Mouse (Mus musculus) lung, embryonic 15.5 days (tissue): Measurements from ENCODE around the gene Mycbpap. TPM values are rescaled to one million over a fixed set of nuclear protein-coding genes. Genes with fewer than 3 reads are reported as not detected.

Experiments
- ATAC-seq: fragments of 200-750 bp; cut with Nextera tagmentation; 2 replicates; pipeline ENCODE4 v1.8.0; 2017; ENCODE audit warnings: moderate number of reproducible peaks, borderline replicate concordance; ENCODE audit not compliant: low FRiP score, low TSS enrichment; ENCODE audit errors: extremely low read depth
- H3K27ac ChIP-seq: fragments of 300-500 bp; sonication (generic); 2 replicates; pipeline ENCODE4 v1.5.1; 2015; ENCODE audit warnings: moderate library complexity, mild to moderate bottlenecking, inconsistent platforms
- H3K27me3 ChIP-seq: fragments of 300-500 bp; sonication (generic); 2 replicates; pipeline ENCODE4 v1.6.1; 2015; ENCODE audit warnings: inconsistent platforms
- H3K36me3 ChIP-seq: fragments of 300-500 bp; sonication (generic); 2 replicates; pipeline ENCODE4 v1.6.1; 2015; ENCODE audit warnings: inconsistent platforms
- H3K4me1 ChIP-seq: fragments of 300-500 bp; sonication (generic); 2 replicates; pipeline ENCODE4 v1.6.1; 2015; ENCODE audit warnings: inconsistent platforms
- H3K4me2 ChIP-seq: fragments of 300-500 bp; sonication (generic); 2 replicates; pipeline ENCODE4 v1.6.1; 2015; ENCODE audit warnings: inconsistent platforms, mild to moderate bottlenecking, moderate library complexity
- H3K4me3 ChIP-seq: fragments of 300-500 bp; sonication (generic); 2 replicates; pipeline ENCODE4 v1.5.1; 2015; ENCODE audit warnings: mild to moderate bottlenecking, inconsistent platforms
- H3K9ac ChIP-seq: fragments of 300-500 bp; sonication (generic); 2 replicates; pipeline ENCODE4 v1.6.1; 2015; ENCODE audit warnings: inconsistent platforms
- H3K9me3 ChIP-seq: fragments of 300-500 bp; sonication (generic); 2 replicates; pipeline ENCODE4 v1.6.1; 2016; ENCODE audit warnings: inconsistent platforms
- WGBS: fragments of 180-500 bp; shearing (Covaris S2); methylation state at CpG from one replicate; pipeline ENCODE4 v1.1.7; 2015; 5-methylcytosine and 5-hydroxymethylcytosine counted together
- polyA plus RNA-seq: library from polyadenylated mRNA; unstranded; fragments of >200 nt; fragmentation: Nextera tagmentation; extraction: Ambion mirVana; gene quantifications from 2 replicates; pipeline ENCODE4 v1.2.1, GENCODE M21; 2015

Mycbpap gene
- polyA plus RNA-seq, 1 experiment from 2014 or later = 5.4 TPM

- Histone ChIP-seq H3K9me3 (no peaks in the 10 kb centered on the region), H3K4me1 (peaks cover 46% of the 10 kb centered on the region), H3K27ac (no peak overlapping the region), H3K9ac (no peak overlapping the region), H3K27me3 (peaks cover 69% of the 10 kb centered on the region), H3K36me3 (no peaks in the 10 kb centered on the region), H3K4me2 (no peak overlapping the region), H3K4me3 (no peak overlapping the region)
- ATAC-seq = no peak
- 20% methylated on average over 11 of the region's 11 CpGs for WGBS
Measured at GRCm38 (mm10) chr11:94475722-94476121, 45.8 kb downstream of the Mycbpap start.

GRCm38 (mm10) chr11:94474544-94474910 lies 47.0 kb downstream of the Mycbpap start:
- H3K27me3 ChIP-seq = peaks cover 69% of the 10 kb centered on the region
- H3K9ac ChIP-seq = 0 out of 2 replicates have a peak overlapping the region, but pooled peaks have one; percentile 69
- peaks cover 54% of the 10 kb centered on the region for H3K4me1 ChIP-seq

GRCm38 (mm10) chr11:94473707-94474543 lies 47.6 kb downstream of the Mycbpap start, which contains the start of gene Cacna1g:
Gene Cacna1g, minus strand, starts transcription at chr11:94474198.
- H3K4me1 ChIP-seq = peaks cover 60% of the 10 kb centered on the region
- under 1% methylated on average over 35 of the region's 71 CpGs for WGBS
- H3K9ac ChIP-seq = peak within 1 kb of the TSS; percentile 69
- H3K4me3 ChIP-seq = peak within 1 kb of the TSS; percentile 71
- no peaks in the 10 kb centered on the region for H3K9me3 ChIP-seq
- no peaks in the 10 kb centered on the region for H3K36me3 ChIP-seq
- peak within 1 kb of the TSS; percentile 96 for H3K27ac ChIP-seq
- peaks cover 69% of the 10 kb centered on the region for H3K27me3 ChIP-seq
- peak; percentile 92 for ATAC-seq
- peak within 1 kb of the TSS; percentile 87 for H3K4me2 ChIP-seq

More at GRCm38 (mm10) chr11:94474544-94474910, 47.0 kb downstream of the Mycbpap start:
- H3K9me3 ChIP-seq = no peaks in the 10 kb centered on the region
- 1% methylated on average over 11 of the region's 11 CpGs for WGBS
- H3K36me3 ChIP-seq = no peaks in the 10 kb centered on the region
- H3K27ac ChIP-seq = peak overlapping the region; percentile 96
- H3K4me3 ChIP-seq = peak overlapping the region; percentile 71
- ATAC-seq = no peak
- peak overlapping the region; percentile 87 for H3K4me2 ChIP-seq

- Histone ChIP-seq H3K9ac (peak overlapping the region; percentile 69), H3K27ac (peak overlapping the region; percentile 96)
Measured at GRCm38 (mm10) chr11:94472916-94473706, 48.4 kb downstream of the Mycbpap start.

GRCm38 (mm10) chr11:94472585-94472915 lies 49.0 kb downstream of the Mycbpap start:
- H3K27ac ChIP-seq = peak overlapping the region; percentile 96; the same call in 1 of the 2 replicates
- H3K9ac ChIP-seq = peak overlapping the region; percentile 69
- WGBS = under 1% methylated on average over 15 of the region's 15 CpGs

More at GRCm38 (mm10) chr11:94472916-94473706, 48.4 kb downstream of the Mycbpap start:
- Histone ChIP-seq H3K4me2 (peak overlapping the region; percentile 87), H3K4me1 (peaks cover 68% of the 10 kb centered on the region), H3K9me3 (no peaks in the 10 kb centered on the region), H3K4me3 (peak overlapping the region; percentile 71), H3K36me3 (no peaks in the 10 kb centered on the region), H3K27me3 (peaks cover 66% of the 10 kb centered on the region)
- no peak for ATAC-seq
- 1% methylated on average over 49 of the region's 52 CpGs for WGBS

GRCm38 (mm10) chr11:94471740-94472584 lies 49.6 kb downstream of the Mycbpap start:
- Histone ChIP-seq H3K4me3 (peak overlapping the region; percentile 71), H3K9me3 (no peaks in the 10 kb centered on the region), H3K4me1 (peaks cover 79% of the 10 kb centered on the region), H3K4me2 (peak overlapping the region; percentile 87), H3K27ac (peak overlapping the region; percentile 44), H3K36me3 (no peaks in the 10 kb centered on the region), H3K9ac (peak overlapping the region; percentile 69), H3K27me3 (peaks cover 54% of the 10 kb centered on the region)
- WGBS = 8% methylated on average over 17 of the region's 17 CpGs
- no peak for ATAC-seq

More at GRCm38 (mm10) chr11:94472585-94472915, 49.0 kb downstream of the Mycbpap start:
- H3K4me3 ChIP-seq = peak overlapping the region; percentile 71
- no peaks in the 10 kb centered on the region for H3K36me3 ChIP-seq
- peak overlapping the region; percentile 87 for H3K4me2 ChIP-seq
- no peaks in the 10 kb centered on the region for H3K9me3 ChIP-seq
- ATAC-seq = no peak
- peaks cover 60% of the 10 kb centered on the region for H3K27me3 ChIP-seq
- H3K4me1 ChIP-seq = peaks cover 73% of the 10 kb centered on the region

- Histone ChIP-seq H3K27ac (peak overlapping the region; percentile 71), H3K4me1 (peaks cover 74% of the 10 kb centered on the region)
Measured at GRCm38 (mm10) chr11:94470391-94470790, 51.2 kb downstream of the Mycbpap start.

GRCm38 (mm10) chr11:94469136-94470064 lies 52.1 kb downstream of the Mycbpap start:
- Histone ChIP-seq H3K9ac (no peak overlapping the region), H3K9me3 (no peaks in the 10 kb centered on the region), H3K4me3 (no peak overlapping the region), H3K27me3 (peaks cover 32% of the 10 kb centered on the region; the same call in 1 of the 2 replicates), H3K36me3 (no peaks in the 10 kb centered on the region), H3K27ac (peak overlapping the region; percentile 71), H3K4me1 (peaks cover 73% of the 10 kb centered on the region), H3K4me2 (peak overlapping the region; percentile 25)
- WGBS = 30% methylated on average over 9 of the region's 9 CpGs
- peak; percentile 55 for ATAC-seq

More at GRCm38 (mm10) chr11:94470391-94470790, 51.2 kb downstream of the Mycbpap start:
- Histone ChIP-seq H3K4me3 (no peak overlapping the region), H3K9me3 (no peaks in the 10 kb centered on the region), H3K4me2 (peak overlapping the region; percentile 8), H3K27me3 (peaks cover 42% of the 10 kb centered on the region; the same call in 1 of the 2 replicates), H3K9ac (no peak overlapping the region), H3K36me3 (no peaks in the 10 kb centered on the region)
- ATAC-seq = no peak
- WGBS = 36% methylated on average over 7 of the region's 7 CpGs

GRCm38 (mm10) chr11:94468582-94469064 lies 52.9 kb downstream of the Mycbpap start:
- WGBS = 24% methylated on average over 4 of the region's 4 CpGs
- peaks cover 70% of the 10 kb centered on the region for H3K4me1 ChIP-seq
- 0 out of 2 replicates have a peak overlapping the region, but pooled peaks have one; percentile 1 for H3K27ac ChIP-seq

GRCm38 (mm10) chr11:94466333-94466855 lies 55.1 kb downstream of the Mycbpap start:
- Histone ChIP-seq H3K9ac (no peak overlapping the region), H3K27me3 (0 out of 2 replicates have a peak, but pooled peaks cover 4% of the 10 kb centered on the region), H3K4me1 (peaks cover 50% of the 10 kb centered on the region), H3K27ac (no peak overlapping the region), H3K36me3 (no peaks in the 10 kb centered on the region), H3K4me2 (no peak overlapping the region), H3K9me3 (no peaks in the 10 kb centered on the region), H3K4me3 (no peak overlapping the region)
- ATAC-seq = no peak
- WGBS = 83% methylated on average over 17 of the region's 17 CpGs

More at GRCm38 (mm10) chr11:94468582-94469064, 52.9 kb downstream of the Mycbpap start:
- H3K9me3 ChIP-seq = no peaks in the 10 kb centered on the region
- H3K4me2 ChIP-seq = no peak overlapping the region
- H3K4me3 ChIP-seq = no peak overlapping the region
- H3K9ac ChIP-seq = no peak overlapping the region
- no peak for ATAC-seq
- H3K27me3 ChIP-seq = peaks cover 25% of the 10 kb centered on the region; the same call in 1 of the 2 replicates
- no peaks in the 10 kb centered on the region for H3K36me3 ChIP-seq
